Mouse (Mus musculus) liver (tissue): ENCODE results near the gene Elmo1.
"Not testable (repeated sequence)": the region's sequence is repeated elsewhere in the genome, so short reads cannot be mapped to it uniquely, and the experiment has no call there.

Experiments used
- DNase-seq: peaks from one replicate; pipeline ENCODE4 v3.0.0-alpha.2; 2020; ENCODE audit warnings: mixed read lengths

Elmo1 gene

GRCm38 (mm10) chr13:20549983-20550382, 459.6 kb downstream of the Elmo1 start:
- DNase-seq: no peak

DNA sequence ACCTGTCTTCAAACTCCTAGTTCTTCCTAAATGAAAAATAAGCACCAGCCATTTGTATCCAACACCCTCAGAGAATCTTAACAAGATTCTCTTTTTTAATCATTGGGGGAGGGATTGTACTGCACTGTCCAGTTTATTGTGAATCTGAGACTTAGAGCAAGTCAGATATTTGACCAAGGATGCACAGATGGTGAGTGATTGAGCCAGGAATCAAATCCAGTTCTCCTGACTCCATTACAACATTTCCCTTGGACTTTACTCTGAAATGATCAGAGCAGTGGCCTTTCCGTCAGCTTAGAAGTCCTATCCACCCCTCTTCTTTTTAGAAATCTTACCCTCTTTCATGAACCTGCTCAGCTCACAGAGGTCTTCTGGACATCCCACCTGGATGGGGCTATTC, 461.2 kb downstream of the Elmo1 start:
- no peak for DNase-seq

- DNase-seq: no peak
These were observed 465.6 kb downstream of the Elmo1 start for GRCm38 (mm10) chr13:20555853-20556452.

- DNase-seq: no peak
These were observed 466.3 kb downstream of the Elmo1 start for GRCm38 (mm10) chr13:20556739-20557138.

GRCm38 (mm10) chr13:20557156-20557555, 466.8 kb downstream of the Elmo1 start:
- no peak for DNase-seq

DNA sequence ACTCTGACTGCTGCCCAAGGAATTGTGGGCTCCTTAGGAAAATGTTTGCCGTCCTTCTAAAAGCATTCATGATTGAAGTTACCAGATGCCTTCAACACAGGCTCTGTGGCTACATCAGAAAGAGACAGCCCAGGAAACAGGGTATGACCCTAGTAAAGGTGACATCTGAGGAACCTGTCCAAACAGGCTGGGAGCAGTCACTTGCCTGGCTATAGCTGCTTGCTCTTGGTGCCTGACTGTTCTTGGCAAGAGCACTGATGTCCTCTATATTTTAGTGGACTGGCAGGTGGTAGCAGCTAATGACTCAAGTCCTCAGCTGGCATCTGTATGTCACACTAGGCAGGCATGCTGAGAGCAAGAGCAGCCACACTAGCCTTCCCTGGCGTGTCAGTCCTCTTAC, 468.0 kb downstream of the Elmo1 start:
- DNase-seq: no peak

- DNase-seq: no peak
These were observed 474.0 kb downstream of the Elmo1 start for GRCm38 (mm10) chr13:20564414-20564813.

GRCm38 (mm10) chr13:20575186-20575585, 484.8 kb downstream of the Elmo1 start:
- DNase-seq: no peak

DNA sequence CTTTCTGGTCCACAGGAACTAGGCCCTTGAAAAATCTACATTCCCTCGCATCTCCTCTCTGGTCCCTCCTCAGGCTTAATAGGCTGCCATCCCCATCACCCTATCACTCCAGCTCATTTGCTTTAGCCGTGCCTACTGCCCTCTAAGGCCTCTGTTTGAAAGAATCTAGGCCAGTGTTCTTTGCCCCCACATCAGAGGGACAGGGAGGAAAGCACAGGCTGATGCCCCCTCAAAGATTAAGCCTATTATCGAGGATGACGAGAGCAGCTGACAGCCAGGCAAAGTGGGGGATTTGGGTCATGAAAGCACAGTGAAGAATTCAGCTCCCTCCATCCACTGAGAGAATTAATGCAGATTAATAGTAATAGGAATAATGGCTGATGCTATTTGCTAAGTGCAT, 495.5 kb downstream of the Elmo1 start:
- no peak for DNase-seq

DNA sequence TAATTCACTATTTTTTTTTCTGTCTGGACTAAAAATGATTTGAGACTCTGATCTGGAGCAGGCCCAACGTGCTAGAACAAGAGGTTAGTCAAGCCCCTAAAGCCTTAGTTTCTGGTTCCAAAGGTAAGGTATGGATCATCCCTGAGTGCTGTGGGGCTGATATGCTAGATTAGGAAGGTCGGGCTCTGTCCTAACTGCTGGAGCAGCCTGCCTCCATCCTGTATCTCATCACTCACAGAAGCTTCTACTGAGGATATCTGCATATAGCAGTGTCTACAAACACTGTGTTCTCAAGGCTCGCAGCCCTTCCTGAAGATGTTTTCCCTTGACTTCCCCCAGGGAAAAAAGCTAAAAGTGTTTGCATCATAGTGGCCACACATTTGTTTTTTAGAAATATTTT, 496.1 kb downstream of the Elmo1 start:
- DNase-seq: no peak

- no peak for DNase-seq
These were observed 500.6 kb downstream of the Elmo1 start for GRCm38 (mm10) chr13:20590983-20591382.

DNA sequence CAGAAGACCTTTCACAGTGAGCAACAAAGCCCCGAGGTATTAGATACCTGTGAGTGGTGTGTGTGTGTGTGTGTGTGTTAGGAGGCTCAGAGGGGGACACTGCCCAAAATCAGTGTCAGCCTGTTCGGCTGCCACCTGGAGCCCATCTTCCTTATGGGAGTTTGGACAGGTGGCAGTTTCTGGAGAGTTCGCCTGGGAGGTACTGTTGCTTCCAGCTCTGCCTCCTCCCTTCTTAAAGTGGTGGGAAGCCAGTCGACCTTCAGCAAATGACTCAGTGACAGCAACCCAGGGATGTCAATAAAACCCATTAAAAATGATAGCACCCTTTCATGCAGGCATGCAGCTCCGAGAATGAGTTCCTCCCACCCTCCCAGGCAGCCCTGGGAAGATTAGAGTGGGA, 506.9 kb downstream of the Elmo1 start:
- DNase-seq: no peak

- DNase-seq: no peak
These were observed 508.2 kb downstream of the Elmo1 start for GRCm38 (mm10) chr13:20598618-20599017.

- DNase-seq: no peak
These were observed 509.9 kb downstream of the Elmo1 start for GRCm38 (mm10) chr13:20600246-20600645.

DNA sequence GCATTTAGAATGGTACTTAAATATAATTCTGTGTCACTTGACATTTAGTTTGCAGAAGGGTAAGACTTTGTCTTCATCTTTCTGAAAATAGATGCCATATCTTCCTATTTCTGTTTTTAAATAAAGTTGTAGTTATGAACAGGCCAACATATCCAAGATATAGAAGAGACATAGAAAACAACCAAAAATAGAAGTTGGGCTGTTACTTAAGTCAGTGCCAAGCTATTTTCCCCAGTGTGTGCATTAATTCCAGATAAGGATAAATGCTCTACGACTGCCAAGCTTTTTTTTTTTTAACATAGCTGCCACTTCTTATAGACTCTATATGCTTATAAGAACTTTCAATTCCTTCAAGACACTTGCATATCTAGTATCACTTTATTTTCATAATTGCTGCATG, 511.0 kb downstream of the Elmo1 start:
- DNase-seq: no peak

DNA sequence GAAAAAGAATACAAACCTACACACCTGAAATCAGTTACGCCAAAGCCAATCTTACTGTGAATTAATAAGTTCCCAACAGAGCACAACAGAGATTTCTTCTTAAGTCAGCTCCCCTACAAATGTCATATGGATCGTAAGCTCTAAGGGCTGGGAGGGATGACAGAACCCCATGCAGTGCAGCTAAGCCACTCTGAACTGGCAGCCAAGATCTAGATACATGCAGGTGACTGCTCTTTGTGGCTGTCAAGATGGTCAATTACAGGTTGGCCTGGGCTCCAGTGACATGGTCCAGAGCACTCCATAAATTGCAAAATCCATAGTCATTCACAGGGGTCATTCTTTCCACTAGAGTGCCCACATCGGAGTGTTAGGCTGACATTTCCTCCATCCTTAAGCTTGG, 516.5 kb downstream of the Elmo1 start:
- DNase-seq: no peak

- no peak for DNase-seq
These were observed 518.8 kb downstream of the Elmo1 start for GRCm38 (mm10) chr13:20609003-20609688.

- no peak for DNase-seq
These were observed 525.4 kb downstream of the Elmo1 start for GRCm38 (mm10) chr13:20615596-20616469.

DNA sequence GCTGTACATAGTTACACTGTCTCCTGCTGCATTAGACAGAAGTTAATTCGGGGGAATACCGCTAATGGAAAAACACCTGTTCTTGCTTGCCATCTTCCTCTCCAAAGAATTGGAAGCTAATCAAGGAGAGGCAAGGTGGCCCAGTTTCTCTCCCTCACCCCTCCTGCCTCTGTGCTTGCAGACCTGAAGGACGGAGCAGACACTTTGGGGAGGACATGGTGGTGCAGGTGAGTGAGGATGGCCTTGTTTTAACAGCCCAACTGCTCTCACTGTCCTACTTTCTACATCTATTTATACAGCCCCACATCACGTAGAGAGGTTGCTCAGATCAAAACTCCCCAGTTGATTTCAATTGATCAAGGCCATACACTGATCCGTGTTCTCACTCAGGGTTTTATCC, 529.5 kb downstream of the Elmo1 start:
- DNase-seq: no peak

DNA sequence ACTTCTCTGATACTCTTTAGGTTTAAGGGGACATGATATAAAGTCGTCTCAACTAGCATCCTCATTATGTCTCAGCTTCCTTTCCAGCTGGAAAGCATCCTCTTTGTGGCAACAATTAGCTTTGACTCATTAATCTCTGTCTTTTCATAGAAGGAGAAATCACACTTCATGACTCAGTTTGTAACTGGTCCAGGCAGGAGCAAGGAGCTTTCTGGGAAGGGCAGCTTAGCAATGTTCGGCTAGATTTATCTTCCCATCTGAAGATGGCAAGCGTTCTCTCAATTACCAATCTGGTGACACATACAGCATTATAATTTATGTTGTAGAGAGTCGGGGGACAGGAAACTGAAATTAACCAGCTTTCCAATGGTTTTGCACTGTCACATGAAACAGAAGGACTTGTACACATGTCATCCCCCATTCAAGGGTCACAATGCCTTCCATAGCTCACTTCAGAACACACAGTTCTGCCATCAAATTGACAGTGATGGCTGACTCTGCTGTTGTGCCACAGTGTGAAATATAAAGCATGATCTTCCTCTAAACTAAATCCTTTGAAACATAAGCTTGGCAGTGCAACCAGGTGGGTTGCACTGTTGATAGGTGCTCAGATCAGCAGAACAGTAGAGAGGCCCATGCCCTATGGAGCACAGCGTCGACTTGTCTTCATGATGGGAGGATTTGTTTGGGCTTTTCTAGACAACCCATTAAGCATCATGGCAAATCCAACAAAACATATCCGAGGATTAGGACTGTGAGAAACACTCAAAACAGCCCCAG, 532.9 kb downstream of the Elmo1 start:
- no peak for DNase-seq

GRCm38 (mm10) chr13:20627796-20628195, 537.4 kb downstream of the Elmo1 start:
- no peak for DNase-seq

DNA sequence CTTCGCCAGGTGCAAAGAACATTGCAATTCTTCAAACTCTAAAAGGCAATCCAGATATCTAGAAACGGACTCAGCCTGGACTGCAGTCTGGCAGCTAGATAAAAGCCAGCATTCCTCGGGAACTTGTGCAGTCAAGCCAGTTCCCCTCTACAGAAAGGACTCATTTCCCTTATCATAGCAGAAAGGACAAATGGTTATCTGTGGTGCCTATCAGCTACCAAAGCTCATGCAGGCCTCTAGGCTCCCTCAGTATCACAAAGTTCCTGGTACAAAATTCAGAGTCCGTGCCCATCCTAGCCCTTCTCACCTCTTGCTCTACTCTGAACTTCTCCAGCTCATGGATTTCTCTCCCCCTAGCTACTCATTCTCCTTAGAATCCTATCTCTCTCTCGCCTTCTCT, 542.1 kb downstream of the Elmo1 start:
- DNase-seq: no peak

- not testable (repeated sequence) for DNase-seq
These were observed 544.3 kb downstream of the Elmo1 start for GRCm38 (mm10) chr13:20634679-20635078.
